Mouse (Mus musculus) kidney, adult 2 months (tissue): Measurements from ENCODE around the gene Lrrc7.

Experiments used
- CTCF ChIP-seq: fragments of 200-500 bp; conservative IDR thresholded peaks from 2 replicates; pipeline ENCODE4 v1.5.1; 2011; ENCODE audit warnings: low read depth, mild to moderate bottlenecking, control low read depth, low read length, moderate library complexity, mixed read lengths; ENCODE audit not compliant: insufficient read depth, insufficient read length
- POLR2A ChIP-seq: fragments of 200-500 bp; IDR thresholded peaks from one replicate; pipeline ENCODE4 v1.6.1; 2011; ENCODE audit warnings: low read depth, low read length, control low read depth

- TF ChIP-seq CTCF: no peak
- TF ChIP-seq POLR2A: no peak
Observed at GRCm38 (mm10) chr3:158295041-158295440, 267.0 kb downstream of the Lrrc7 start.
